Mouse (Mus musculus) midbrain, embryonic 16.5 days (tissue): ENCODE results near the gene Defb29. TPM values are rescaled to one million over a fixed set of nuclear protein-coding genes. Genes with fewer than 3 reads are reported as not detected.

Source experiments
- ATAC-seq: fragments of 200-750 bp; cut with Nextera tagmentation; 2 replicates; pipeline ENCODE4 v1.8.0; 2017; ENCODE audit warnings: moderate TSS enrichment
- H3K27ac ChIP-seq: fragments of 300-500 bp; sonication (generic); 2 replicates; pipeline ENCODE4 v1.5.1; 2014; ENCODE audit warnings: mild to moderate bottlenecking, low read length, mixed read lengths
- H3K27me3 ChIP-seq: fragments of 300-500 bp; sonication (generic); 2 replicates; pipeline ENCODE4 v1.6.1; 2014; ENCODE audit warnings: low read depth, low read length, mixed read lengths; ENCODE audit not compliant: control insufficient read depth, insufficient read depth
- H3K36me3 ChIP-seq: fragments of 300-500 bp; sonication (generic); 2 replicates; pipeline ENCODE4 v1.6.1; 2014; ENCODE audit warnings: mild to moderate bottlenecking, low read length, moderate library complexity, mixed read lengths; ENCODE audit not compliant: control insufficient read depth, insufficient read depth
- H3K4me1 ChIP-seq: fragments of 300-500 bp; sonication (generic); 2 replicates; pipeline ENCODE4 v1.6.1; 2014; ENCODE audit warnings: mild to moderate bottlenecking, low read length, mixed read lengths; ENCODE audit not compliant: control insufficient read depth, insufficient read depth
- H3K4me2 ChIP-seq: fragments of 300-500 bp; sonication (generic); 2 replicates; pipeline ENCODE4 v1.6.1; 2014; ENCODE audit warnings: mild to moderate bottlenecking, low read length, mixed read lengths
- H3K4me3 ChIP-seq: fragments of 300-500 bp; sonication (generic); 2 replicates; pipeline ENCODE4 v1.5.1; 2014; ENCODE audit warnings: low read depth, mild to moderate bottlenecking, low read length, moderate library complexity, mixed read lengths
- H3K9ac ChIP-seq: fragments of 300-500 bp; sonication (generic); 2 replicates; pipeline ENCODE4 v1.6.1; 2014; ENCODE audit warnings: low read depth, low read length, mixed read lengths
- H3K9me3 ChIP-seq: fragments of 300-500 bp; sonication (generic); replicated peaks from 2 replicates; pipeline ENCODE4 v1.6.1; 2014; ENCODE audit warnings: mild to moderate bottlenecking, low read length, mixed read lengths; ENCODE audit not compliant: control insufficient read depth, poor library complexity, severe bottlenecking
- WGBS: fragments of 180-500 bp; shearing (Covaris S2); extraction: QIAGEN DNeasy Blood & Tissue Kit; methylation state at CpG from one replicate; pipeline ENCODE4 v1.1.7; 2014; 5-methylcytosine and 5-hydroxymethylcytosine counted together
- polyA plus RNA-seq: library from polyadenylated mRNA; unstranded; fragments of >200 nt; fragmentation: Nextera tagmentation; extraction: Ambion mirVana; gene quantifications from 2 replicates; pipeline ENCODE4 v1.2.1, GENCODE M21; 2015

Gene Defb29
- polyA plus RNA-seq, 1 experiment from 2014 or later = not detected

- 67% methylated on average over 4 of the region's 4 CpGs for WGBS
Observed at GRCm38 (mm10) chr2:152517981-152518380, 21.9 kb downstream of the Defb29 start, which contains the start of gene Defb28. Gene Defb28, plus strand, starts transcription at chr2:152518255.

GRCm38 (mm10) chr2:152516084-152516483 is 23.8 kb downstream of the Defb29 start:
- ATAC-seq = no peak
- WGBS = 79% methylated on average over 4 of the region's 4 CpGs

More at GRCm38 (mm10) chr2:152517981-152518380, 21.9 kb downstream of the Defb29 start, which contains the start of gene Defb28:
- H3K27ac ChIP-seq = no peak within 1 kb of the TSS
- no peaks in the 10 kb centered on the region for H3K4me1 ChIP-seq
- no peaks in the 10 kb centered on the region for H3K27me3 ChIP-seq
- no peaks in the 10 kb centered on the region for H3K36me3 ChIP-seq
- ATAC-seq = no peak
- H3K9me3 ChIP-seq = no peaks in the 10 kb centered on the region
- no peak within 1 kb of the TSS for H3K9ac ChIP-seq
- H3K4me2 ChIP-seq = no peak within 1 kb of the TSS
- no peak within 1 kb of the TSS for H3K4me3 ChIP-seq

GRCm38 (mm10) chr2:152511592-152511991 is 28.3 kb downstream of the Defb29 start, which contains the start of gene Defb26:
Gene Defb26, minus strand, starts transcription at chr2:152511692.
- Histone ChIP-seq H3K27me3 (no peaks in the 10 kb centered on the region), H3K36me3 (no peaks in the 10 kb centered on the region), H3K9me3 (no peaks in the 10 kb centered on the region), H3K9ac (no peak within 1 kb of the TSS), H3K27ac (no peak within 1 kb of the TSS), H3K4me2 (no peak within 1 kb of the TSS), H3K4me1 (no peaks in the 10 kb centered on the region), H3K4me3 (no peak within 1 kb of the TSS)
- ATAC-seq = no peak
- 71% methylated on average over 1 of the region's 1 CpGs for WGBS

More at GRCm38 (mm10) chr2:152516084-152516483, 23.8 kb downstream of the Defb29 start:
- Histone ChIP-seq H3K27me3 (no peaks in the 10 kb centered on the region), H3K4me1 (no peaks in the 10 kb centered on the region), H3K4me3 (no peak overlapping the region), H3K9me3 (no peaks in the 10 kb centered on the region), H3K36me3 (no peaks in the 10 kb centered on the region), H3K4me2 (no peak overlapping the region), H3K27ac (no peak overlapping the region), H3K9ac (no peak overlapping the region)

- H3K27me3 ChIP-seq = no peaks in the 10 kb centered on the region
- no peak overlapping the region for H3K4me3 ChIP-seq
- H3K9me3 ChIP-seq = no peaks in the 10 kb centered on the region
- no peak overlapping the region for H3K4me2 ChIP-seq
- H3K9ac ChIP-seq = no peak overlapping the region
- no peak for ATAC-seq
- H3K27ac ChIP-seq = no peak overlapping the region
- no peaks in the 10 kb centered on the region for H3K4me1 ChIP-seq
- no peaks in the 10 kb centered on the region for H3K36me3 ChIP-seq
- 88% methylated on average over 2 of the region's 2 CpGs for WGBS
Observed at GRCm38 (mm10) chr2:152503950-152504349, 35.9 kb downstream of the Defb29 start.

GRCm38 (mm10) chr2:152500863-152501229 is 39.1 kb downstream of the Defb29 start:
- H3K9ac ChIP-seq = no peak overlapping the region
- no peak overlapping the region for H3K4me3 ChIP-seq
- no peak overlapping the region for H3K4me2 ChIP-seq
- no peaks in the 10 kb centered on the region for H3K36me3 ChIP-seq
- no peaks in the 10 kb centered on the region for H3K4me1 ChIP-seq
- WGBS = 82% methylated on average over 6 of the region's 6 CpGs
- H3K27me3 ChIP-seq = no peaks in the 10 kb centered on the region
- no peak for ATAC-seq
- H3K9me3 ChIP-seq = no peaks in the 10 kb centered on the region
- no peak overlapping the region for H3K27ac ChIP-seq

- H3K27me3 ChIP-seq = no peaks in the 10 kb centered on the region
- no peak for ATAC-seq
- H3K36me3 ChIP-seq = no peaks in the 10 kb centered on the region
- WGBS = 81% methylated on average over 7 of the region's 7 CpGs
- no peak overlapping the region for H3K4me3 ChIP-seq
- H3K9me3 ChIP-seq = no peaks in the 10 kb centered on the region
- no peak overlapping the region for H3K9ac ChIP-seq
- no peak overlapping the region for H3K27ac ChIP-seq
- H3K4me2 ChIP-seq = no peak overlapping the region
- H3K4me1 ChIP-seq = no peaks in the 10 kb centered on the region
Observed at GRCm38 (mm10) chr2:152500204-152500862, 39.6 kb downstream of the Defb29 start.

- Histone ChIP-seq H3K36me3 (no peaks in the 10 kb centered on the region), H3K27ac (no peak overlapping the region), H3K9me3 (no peaks in the 10 kb centered on the region), H3K4me2 (no peak overlapping the region), H3K4me3 (no peak overlapping the region), H3K4me1 (no peaks in the 10 kb centered on the region), H3K9ac (no peak overlapping the region), H3K27me3 (no peaks in the 10 kb centered on the region)
- no peak for ATAC-seq
- WGBS = 84% methylated on average over 6 of the region's 6 CpGs
Observed at GRCm38 (mm10) chr2:152498020-152498419, 41.9 kb downstream of the Defb29 start.

- no peaks in the 10 kb centered on the region for H3K4me1 ChIP-seq
- no peak overlapping the region for H3K4me3 ChIP-seq
- H3K4me2 ChIP-seq = no peak overlapping the region
- ATAC-seq = no peak
- WGBS = 77% methylated on average over 6 of the region's 6 CpGs
- no peak overlapping the region for H3K27ac ChIP-seq
- no peaks in the 10 kb centered on the region for H3K27me3 ChIP-seq
- no peaks in the 10 kb centered on the region for H3K9me3 ChIP-seq
- no peaks in the 10 kb centered on the region for H3K36me3 ChIP-seq
- no peak overlapping the region for H3K9ac ChIP-seq
Observed at GRCm38 (mm10) chr2:152493151-152493550, 46.7 kb downstream of the Defb29 start.

- Histone ChIP-seq H3K27me3 (no peaks in the 10 kb centered on the region), H3K4me1 (no peaks in the 10 kb centered on the region), H3K4me3 (no peak within 1 kb of the TSS), H3K9ac (no peak within 1 kb of the TSS), H3K36me3 (no peaks in the 10 kb centered on the region), H3K27ac (no peak within 1 kb of the TSS), H3K9me3 (no peaks in the 10 kb centered on the region), H3K4me2 (no peak within 1 kb of the TSS)
- no peak for ATAC-seq
Observed at GRCm38 (mm10) chr2:152490038-152490437, 49.9 kb downstream of the Defb29 start, which contains the start of gene Defb22. Gene Defb22, minus strand, starts transcription at chr2:152490138.
